Mouse (Mus musculus) myocyte (in vitro differentiated cells): Measurements from ENCODE around the gene Afg1l. TPM values are rescaled to one million over a fixed set of nuclear protein-coding genes. Genes with fewer than 3 reads are reported as not detected.

Experiments used
- H3K27me3 ChIP-seq: one replicate; pipeline ENCODE4 v1.6.1; 2011; ENCODE audit not compliant: control insufficient read depth, insufficient read depth, insufficient read length
- H3K36me3 ChIP-seq: one replicate; pipeline ENCODE4 v1.6.1; 2011; ENCODE audit not compliant: control insufficient read depth, insufficient read depth
- H3K4me2 ChIP-seq: one replicate; pipeline ENCODE4 v1.6.1; 2011; ENCODE audit warnings: low read depth, control low read depth
- H3K4me3 ChIP-seq: one replicate; pipeline ENCODE4 v1.5.1; 2011; ENCODE audit warnings: mild to moderate bottlenecking, control low read depth, moderate library complexity
- H3K79me2 ChIP-seq: one replicate; pipeline ENCODE4 v1.6.1; 2011; ENCODE audit not compliant: control insufficient read depth, insufficient read depth
- H3ac ChIP-seq: one replicate; pipeline ENCODE4 v1.6.1; 2011; ENCODE audit not compliant: control insufficient read depth, insufficient read length
- CEBPB ChIP-seq: IDR thresholded peaks from 2 replicates; pipeline ENCODE4 v1.6.1; 2011; ENCODE audit warnings: mild to moderate bottlenecking, moderate library complexity; ENCODE audit not compliant: poor library complexity, insufficient read depth, severe bottlenecking
- E2F4 ChIP-seq: IDR thresholded peaks from one replicate; pipeline ENCODE4 v1.6.1; 2011; ENCODE audit warnings: mild to moderate bottlenecking, control low read depth, moderate library complexity; ENCODE audit not compliant: insufficient read depth
- MAX ChIP-seq: IDR thresholded peaks from one replicate; pipeline ENCODE4 v1.6.1; 2011; ENCODE audit warnings: low read depth, mild to moderate bottlenecking, control low read depth
- MYOD1 ChIP-seq, 3 experiments: IDR thresholded peaks; one replicate each; pipeline ENCODE4 v1.6.1; 2011; ENCODE audit warnings: control low read depth in 2 of 3, low read depth in 2 of 3, mild to moderate bottlenecking in 2 of 3, moderate library complexity in 1 of 3; ENCODE audit not compliant: insufficient read length in 2 of 3, control insufficient read depth in 1 of 3
- MYOG ChIP-seq, 3 experiments: IDR thresholded peaks; one replicate each; pipeline ENCODE4 v1.6.1; 2011; ENCODE audit warnings: control low read depth in 2 of 3, low read depth in 2 of 3, mild to moderate bottlenecking in 2 of 3; ENCODE audit not compliant: insufficient read length in 2 of 3, control insufficient read depth in 1 of 3, insufficient read depth in 1 of 3
- POLR2A ChIP-seq: IDR thresholded peaks from one replicate; pipeline ENCODE4 v1.6.1; 2011; ENCODE audit warnings: low read depth, mild to moderate bottlenecking, control low read depth, moderate library complexity; ENCODE audit not compliant: insufficient read length
- POLR2AphosphoS2 ChIP-seq: IDR thresholded peaks from one replicate; pipeline ENCODE4 v1.6.1; 2011; ENCODE audit warnings: low read depth, control low read depth; ENCODE audit not compliant: insufficient read length
- REST ChIP-seq: IDR thresholded peaks from one replicate; pipeline ENCODE4 v1.6.1; 2011; ENCODE audit warnings: mild to moderate bottlenecking, control low read depth, moderate library complexity; ENCODE audit not compliant: insufficient read depth, insufficient read length
- SRF ChIP-seq: IDR thresholded peaks from one replicate; pipeline ENCODE4 v1.6.1; 2011; ENCODE audit warnings: low read depth; ENCODE audit not compliant: control insufficient read depth, insufficient read length
- TCF12 ChIP-seq: IDR thresholded peaks from one replicate; pipeline ENCODE4 v1.6.1; 2011; ENCODE audit warnings: mild to moderate bottlenecking, control low read depth; ENCODE audit not compliant: poor library complexity, insufficient read depth, severe bottlenecking
- TCF3 ChIP-seq: IDR thresholded peaks from one replicate; pipeline ENCODE4 v1.6.1; 2011; ENCODE audit warnings: low read depth, control low read depth; ENCODE audit not compliant: insufficient read length
- USF1 ChIP-seq: IDR thresholded peaks from one replicate; pipeline ENCODE4 v1.6.1; 2011; ENCODE audit warnings: low read depth, mild to moderate bottlenecking, control low read depth, moderate library complexity
- polyA plus RNA-seq: library from polyadenylated mRNA; unstranded; fragments of >200 nt; fragmentation: generic; extraction: Trizol; gene quantifications from one replicate; pipeline ENCODE4 v1.2.1, GENCODE M21; 2012; ENCODE audit warnings: missing spikeins

The Afg1l gene
- polyA plus RNA-seq, 1 experiment = 6.5 TPM

DNA sequence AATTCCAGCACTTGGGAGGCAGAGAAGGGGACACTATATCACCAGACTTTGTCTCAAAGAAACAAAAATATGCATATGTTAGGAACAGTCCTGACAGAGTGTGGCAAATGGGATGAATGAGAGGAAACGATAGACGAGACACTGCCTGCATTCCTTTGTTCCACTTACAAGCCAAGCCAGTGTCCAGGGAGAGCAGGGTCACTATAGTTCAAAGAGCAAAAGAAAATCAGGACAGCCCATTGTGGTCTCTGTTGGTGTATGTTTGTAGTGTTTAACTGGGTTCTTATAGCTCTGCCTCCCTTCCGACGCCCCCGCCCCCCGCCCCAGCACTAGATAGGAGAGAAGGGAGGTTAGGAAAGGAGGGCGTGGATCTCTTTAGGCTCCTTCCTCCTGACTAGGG, 30.0 kb downstream of the Afg1l start:
- Histone ChIP-seq H3K4me2 (no peak overlapping the region), H3K27me3 (no peaks in the 10 kb centered on the region), H3K36me3 (peaks cover 3% of the 10 kb centered on the region), H3K79me2 (no peaks in the 10 kb centered on the region), H3ac (no peak overlapping the region), H3K4me3 (no peak overlapping the region)
- no peak for TF ChIP-seq USF1
- no peak for TF ChIP-seq SRF
- TF ChIP-seq POLR2AphosphoS2 = no peak
- TF ChIP-seq MAX = no peak
- no peak for TF ChIP-seq POLR2A
- TF ChIP-seq E2F4 = no peak
- TF ChIP-seq TCF12 = no peak
- no peak for TF ChIP-seq TCF3
- TF ChIP-seq CEBPB = no peak
- no peak for TF ChIP-seq REST
- TF ChIP-seq MYOD1 (IDR thresholded peaks at IDR 0.05; ENCODE audit: control insufficient read depth in 1 of 3, insufficient read length in 2 of 3, low read depth in 2 of 3) = no peak
- TF ChIP-seq MYOG (IDR thresholded peaks at IDR 0.05; ENCODE audit: control insufficient read depth in 1 of 3, insufficient read depth in 1 of 3, insufficient read length in 2 of 3, low read depth in 2 of 3) = no peak

DNA sequence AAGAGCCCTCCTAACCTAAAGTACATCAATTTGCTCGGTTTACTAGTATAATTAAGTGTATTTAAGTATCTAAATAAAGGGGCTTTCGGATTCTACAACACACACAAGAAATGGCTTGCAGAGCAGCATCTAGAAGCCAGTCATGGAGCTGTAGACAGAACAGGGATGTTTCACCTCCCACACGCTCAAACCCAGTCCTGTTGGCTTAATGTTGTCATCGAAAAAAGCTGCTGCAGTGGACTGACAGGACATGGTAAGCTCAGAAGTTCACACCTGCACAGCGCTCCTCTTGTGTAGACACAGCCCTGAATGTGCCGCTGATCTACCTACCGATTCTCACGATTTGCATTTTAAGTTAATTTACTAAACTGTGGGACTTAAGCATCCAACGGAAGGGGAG, 32.2 kb downstream of the Afg1l start:
- H3K4me2 ChIP-seq = no peak overlapping the region
- H3K4me3 ChIP-seq = no peak overlapping the region
- H3K79me2 ChIP-seq = no peaks in the 10 kb centered on the region
- no peaks in the 10 kb centered on the region for H3K36me3 ChIP-seq
- H3K27me3 ChIP-seq = no peaks in the 10 kb centered on the region
- H3ac ChIP-seq = no peak overlapping the region
- TF ChIP-seq MAX = no peak

GRCm38 (mm10) chr10:42436842-42437805, 41.2 kb downstream of the Afg1l start:
- no peak overlapping the region for H3K4me2 ChIP-seq
- no peak overlapping the region for H3ac ChIP-seq
- H3K79me2 ChIP-seq = no peaks in the 10 kb centered on the region
- TF ChIP-seq MYOG (IDR thresholded peaks at IDR 0.05; ENCODE audit: control insufficient read depth in 1 of 3, insufficient read depth in 1 of 3, insufficient read length in 2 of 3, low read depth in 2 of 3) (no peak), REST (no peak), POLR2AphosphoS2 (no peak), MYOD1 (IDR thresholded peaks at IDR 0.05; ENCODE audit: control insufficient read depth in 1 of 3, insufficient read length in 2 of 3, low read depth in 2 of 3) (no peak), USF1 (no peak), TCF12 (no peak), CEBPB (no peak), TCF3 (no peak), E2F4 (no peak), MAX (no peak), SRF (no peak), POLR2A (no peak)
- H3K36me3 ChIP-seq = no peaks in the 10 kb centered on the region
- no peaks in the 10 kb centered on the region for H3K27me3 ChIP-seq
- no peak overlapping the region for H3K4me3 ChIP-seq

GRCm38 (mm10) chr10:42417530-42418174, 60.7 kb downstream of the Afg1l start:
- no peaks in the 10 kb centered on the region for H3K79me2 ChIP-seq
- H3K27me3 ChIP-seq = no peaks in the 10 kb centered on the region
- H3ac ChIP-seq = no peak overlapping the region
- no peak overlapping the region for H3K4me3 ChIP-seq
- H3K36me3 ChIP-seq = no peaks in the 10 kb centered on the region
- no peak overlapping the region for H3K4me2 ChIP-seq
- TF ChIP-seq TCF12 (no peak), MYOD1 (IDR thresholded peaks at IDR 0.05; ENCODE audit: control insufficient read depth in 1 of 3, insufficient read length in 2 of 3, low read depth in 2 of 3) (no peak), POLR2A (no peak), MAX (no peak), SRF (no peak), MYOG (IDR thresholded peaks at IDR 0.05; ENCODE audit: control insufficient read depth in 1 of 3, insufficient read depth in 1 of 3, insufficient read length in 2 of 3, low read depth in 2 of 3) (no peak)
